Mouse (Mus musculus) spleen, adult 10 weeks (tissue): ENCODE results near the gene Zxdc. TPM values are rescaled to one million over a fixed set of nuclear protein-coding genes. Genes with fewer than 3 reads are reported as not detected.

Experiments
- polyA plus RNA-seq: library from polyadenylated mRNA; stranded (reverse); fragments of 350-450 nt; fragmentation: Illumina TruSeq; extraction: RNeasy Lipid Tissue Mini Kit (QIAGEN cat#74804); gene quantifications from one replicate; pipeline ENCODE4 v1.2.3, GENCODE M21; 2015; ENCODE audit warnings: low replicate concordance; ENCODE audit not compliant: insufficient read depth

Zxdc gene
- polyA plus RNA-seq: 12.3 TPM

GRCm38 (mm10) chr6:90368976-90369724 is at the start of gene Zxdc:
Gene Zxdc (plus strand): TSS chr6:90369492.

GRCm38 (mm10) chr6:90324991-90325390 is 44.3 kb upstream of the Zxdc start, which contains the start of gene Chst13:
Gene Chst13 (minus strand): TSS chr6:90325185.

GRCm38 (mm10) chr6:90332561-90333425 is 36.5 kb upstream of the Zxdc start, which contains the start of gene Uroc1:
Gene Uroc1 (plus strand): TSS chr6:90333284.

GRCm38 (mm10) chr6:90428380-90428974 is 59.2 kb downstream of the Zxdc start, which contains the start of gene Cfap100:
Gene Cfap100 (minus strand): TSS chr6:90428797.

Other genes starting within 250 kb of the Zxdc start
- gene Vmn1r51, start 246.9 kb upstream of the Zxdc start, polyA plus RNA-seq: not detected
- not detected for gene Vmn1r52, start 194.7 kb upstream of the Zxdc start, polyA plus RNA-seq
- not detected for gene V1ra8, start 166.7 kb upstream of the Zxdc start, polyA plus RNA-seq
- not detected for gene Vmn1r53, start 145.1 kb upstream of the Zxdc start, polyA plus RNA-seq
- not detected for gene Vmn1r54, start 123.2 kb upstream of the Zxdc start, polyA plus RNA-seq
- not detected for gene BC048671, start 68.3 kb upstream of the Zxdc start, polyA plus RNA-seq
- not detected for gene Chst13, start 44.3 kb upstream of the Zxdc start, polyA plus RNA-seq
- gene Uroc1, start 36.2 kb upstream of the Zxdc start, polyA plus RNA-seq: not detected
- not detected for gene Cfap100, start 59.3 kb downstream of the Zxdc start, polyA plus RNA-seq
- gene Klf15, start 93.1 kb downstream of the Zxdc start, polyA plus RNA-seq: 2.3 TPM
- 2.9 TPM for gene Aldh1l1, start 116.9 kb downstream of the Zxdc start, polyA plus RNA-seq
- 2.4 TPM for gene Slc41a3, start 235.2 kb downstream of the Zxdc start, polyA plus RNA-seq